Mouse (Mus musculus) mature B cell (primary cell): Measurements from ENCODE around the gene Rmnd1.
"Not testable (repeated sequence)": the region's sequence is repeated elsewhere in the genome, so short reads cannot be mapped to it uniquely, and the experiment has no call there.

Experiments
- in situ Hi-C: fragments of 300-500 bp; cut with MboI; formaldehyde crosslinking; loops from 2 replicates; pipeline ENCODE4 v1.14.3; 2019

Gene Rmnd1

GRCm38 (mm10) chr10:4432123-4432931, at the start of gene Rmnd1, which contains the start of gene Armt1:
TSS of gene Rmnd1 (minus strand) at chr10:4432388.
TSS of gene Armt1 (plus strand) at chr10:4432467.
- in situ Hi-C loops: no loop called here

GRCm38 (mm10) chr10:4481695-4482094, 49.5 kb upstream of the Rmnd1 start:
- in situ Hi-C loops: no loop called here

- in situ Hi-C loops: no loop called here
These were observed 48.7 kb upstream of the Rmnd1 start for GRCm38 (mm10) chr10:4480929-4481328.

GRCm38 (mm10) chr10:4476604-4477003, 44.4 kb upstream of the Rmnd1 start:
- in situ Hi-C loops: no loop called here

GRCm38 (mm10) chr10:4475431-4475830, 43.2 kb upstream of the Rmnd1 start:
- in situ Hi-C loops: no loop called here

GRCm38 (mm10) chr10:4473591-4473993, 41.4 kb upstream of the Rmnd1 start:
- in situ Hi-C loops: no loop called here

- in situ Hi-C loops: no loop called here
These were observed 37.2 kb upstream of the Rmnd1 start for GRCm38 (mm10) chr10:4469406-4469805.

- in situ Hi-C loops: no loop called here
These were observed 33.6 kb upstream of the Rmnd1 start for GRCm38 (mm10) chr10:4465799-4466198.

- in situ Hi-C loops: no loop called here
These were observed 28.0 kb upstream of the Rmnd1 start for GRCm38 (mm10) chr10:4460201-4460600.

- in situ Hi-C loops: no loop called here
These were observed 24.2 kb upstream of the Rmnd1 start for GRCm38 (mm10) chr10:4456409-4456808.

- in situ Hi-C loops: no loop called here
These were observed 3.2 kb upstream of the Rmnd1 start for GRCm38 (mm10) chr10:4435416-4435815.

GRCm38 (mm10) chr10:4433871-4434270, 1.7 kb upstream of the Rmnd1 start:
- in situ Hi-C loops: not testable (repeated sequence)

GRCm38 (mm10) chr10:4432996-4433755, 988 bp upstream of the Rmnd1 start:
- in situ Hi-C loops: no loop called here

- in situ Hi-C loops: no loop called here
These were observed 454 bp downstream of the Rmnd1 start for GRCm38 (mm10) chr10:4431746-4432122.

GRCm38 (mm10) chr10:4430826-4431225, 1.4 kb downstream of the Rmnd1 start:
- in situ Hi-C loops: no loop called here

- in situ Hi-C loops: no loop called here
These were observed 1.8 kb downstream of the Rmnd1 start for GRCm38 (mm10) chr10:4430399-4430798.

- in situ Hi-C loops: no loop called here
These were observed 6.9 kb downstream of the Rmnd1 start for GRCm38 (mm10) chr10:4425245-4425644.

GRCm38 (mm10) chr10:4407191-4407590, 25.0 kb downstream of the Rmnd1 start:
- in situ Hi-C loops: no loop called here

- in situ Hi-C loops: no loop called here
These were observed 26.7 kb downstream of the Rmnd1 start for GRCm38 (mm10) chr10:4405511-4405910.

- in situ Hi-C loops: no loop called here
These were observed 27.2 kb downstream of the Rmnd1 start for GRCm38 (mm10) chr10:4404895-4405491.

GRCm38 (mm10) chr10:4398058-4398457, 34.1 kb downstream of the Rmnd1 start:
- in situ Hi-C loops: no loop called here

GRCm38 (mm10) chr10:4395321-4395720, 36.9 kb downstream of the Rmnd1 start:
- in situ Hi-C loops: no loop called here

- in situ Hi-C loops: no loop called here
These were observed 40.3 kb downstream of the Rmnd1 start for GRCm38 (mm10) chr10:4391851-4392250.
